Mouse (Mus musculus) midbrain, embryonic 14.5 days (tissue): ENCODE results near the gene Spata2. TPM values are rescaled to one million over a fixed set of nuclear protein-coding genes. Genes with fewer than 3 reads are reported as not detected.

Experiments
- ATAC-seq: fragments of 200-750 bp; cut with Nextera tagmentation; 2 replicates; pipeline ENCODE4 v1.8.0; 2017; ENCODE audit warnings: moderate number of reproducible peaks, moderate library complexity; ENCODE audit not compliant: low FRiP score, low TSS enrichment
- DNase-seq: peaks from one replicate; pipeline ENCODE4 v3.0.0-alpha.2; 2015
- H3K27ac ChIP-seq: fragments of 300-500 bp; sonication (generic); replicated peaks from 2 replicates; pipeline ENCODE4 v1.5.1; 2014; ENCODE audit warnings: mild to moderate bottlenecking, low read depth, low read length, moderate library complexity
- H3K27me3 ChIP-seq: fragments of 300-500 bp; sonication (generic); 2 replicates; pipeline ENCODE4 v1.6.1; 2014; ENCODE audit warnings: low read length, control low read depth, mixed read lengths; ENCODE audit not compliant: control insufficient read depth, insufficient read depth
- H3K36me3 ChIP-seq: fragments of 300-500 bp; sonication (generic); 2 replicates; pipeline ENCODE4 v1.6.1; 2014; ENCODE audit warnings: low read length, control low read depth; ENCODE audit not compliant: control insufficient read depth, insufficient read depth
- H3K4me1 ChIP-seq: fragments of 300-500 bp; sonication (generic); 2 replicates; pipeline ENCODE4 v1.6.1; 2014; ENCODE audit warnings: mild to moderate bottlenecking, antibody characterized with exemption, low read length, control low read depth; ENCODE audit not compliant: control insufficient read depth, insufficient read depth
- H3K4me2 ChIP-seq: fragments of 300-500 bp; sonication (generic); 2 replicates; pipeline ENCODE4 v1.6.1; 2014; ENCODE audit warnings: mild to moderate bottlenecking, low read length, moderate library complexity
- H3K4me3 ChIP-seq: fragments of 300-500 bp; sonication (generic); replicated peaks from 2 replicates; pipeline ENCODE4 v1.5.1; 2014; ENCODE audit warnings: low read depth, low read length
- H3K9ac ChIP-seq: fragments of 300-500 bp; sonication (generic); replicated peaks from 2 replicates; pipeline ENCODE4 v1.6.1; 2014; ENCODE audit warnings: mild to moderate bottlenecking, low read length, moderate library complexity
- H3K9me3 ChIP-seq: fragments of 300-500 bp; sonication (generic); 2 replicates; pipeline ENCODE4 v1.6.1; 2016; ENCODE audit warnings: low read length, control low read depth, mixed read lengths; ENCODE audit not compliant: control insufficient read depth
- WGBS: fragments of 180-500 bp; shearing (Covaris S2); extraction: QIAGEN DNeasy Blood & Tissue Kit; methylation state at CpG from one replicate; pipeline ENCODE4 v1.1.7; 2014; 5-methylcytosine and 5-hydroxymethylcytosine counted together
- polyA plus RNA-seq: library from polyadenylated mRNA; unstranded; fragments of >200 nt; fragmentation: Nextera tagmentation; extraction: Ambion mirVana; gene quantifications from 2 replicates; pipeline ENCODE4 v1.2.1, GENCODE M21; 2014

Spata2 gene
- polyA plus RNA-seq = 27.4 and 29.9 TPM in 2 replicates

DNA sequence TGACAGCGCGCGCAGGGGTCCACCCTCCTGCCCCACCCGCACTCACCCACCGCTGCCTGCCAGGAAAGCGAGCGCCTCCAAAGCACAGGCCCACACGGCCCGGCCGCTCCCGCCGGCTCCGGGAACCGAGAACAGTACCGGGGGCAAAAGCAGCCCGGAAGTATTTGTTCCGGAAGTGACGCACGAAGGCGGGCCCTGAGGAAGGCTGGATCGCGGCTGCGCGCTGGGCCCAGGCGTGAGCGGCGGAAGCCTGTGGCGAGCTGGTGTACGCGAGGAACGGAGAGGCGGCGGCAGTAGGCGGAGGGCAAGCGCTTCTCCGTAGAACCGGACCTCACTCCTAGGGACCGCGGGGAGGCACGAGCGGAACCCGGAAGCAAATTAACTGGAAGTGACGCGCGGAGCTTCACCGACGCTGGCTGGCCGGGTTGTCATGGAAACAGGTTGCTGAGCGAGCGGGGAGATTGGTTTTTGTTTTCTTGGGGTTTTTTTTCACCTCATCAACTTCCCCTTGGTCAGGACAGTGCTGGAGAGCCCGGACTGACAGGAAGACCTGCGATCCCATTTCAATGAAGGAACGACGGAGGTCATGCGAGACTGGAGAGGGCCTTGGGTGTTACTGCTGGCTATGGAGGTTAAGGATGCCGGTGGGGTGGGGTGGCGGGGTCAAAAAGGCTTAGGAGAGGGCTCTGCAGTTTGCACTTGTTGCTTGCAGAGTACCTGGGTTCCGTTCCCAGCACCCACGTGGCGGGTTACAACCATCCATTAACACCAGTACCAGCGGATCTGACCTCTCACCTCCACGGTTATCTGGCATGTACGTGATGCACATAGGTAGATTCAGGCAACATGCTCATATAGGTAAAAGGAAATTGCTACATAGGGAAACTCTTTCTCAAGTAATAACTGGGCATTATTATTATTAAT, at the start of gene Spata2:
TSS of gene Spata2 (minus strand) at position 175 of the 924 bp plus-strand sequence.
- Histone ChIP-seq H3K4me3 (peak within 1 kb of the TSS; percentile 100), H3K4me1 (peaks cover 16% of the 10 kb centered on the region), H3K9me3 (no peaks in the 10 kb centered on the region)

DNA sequence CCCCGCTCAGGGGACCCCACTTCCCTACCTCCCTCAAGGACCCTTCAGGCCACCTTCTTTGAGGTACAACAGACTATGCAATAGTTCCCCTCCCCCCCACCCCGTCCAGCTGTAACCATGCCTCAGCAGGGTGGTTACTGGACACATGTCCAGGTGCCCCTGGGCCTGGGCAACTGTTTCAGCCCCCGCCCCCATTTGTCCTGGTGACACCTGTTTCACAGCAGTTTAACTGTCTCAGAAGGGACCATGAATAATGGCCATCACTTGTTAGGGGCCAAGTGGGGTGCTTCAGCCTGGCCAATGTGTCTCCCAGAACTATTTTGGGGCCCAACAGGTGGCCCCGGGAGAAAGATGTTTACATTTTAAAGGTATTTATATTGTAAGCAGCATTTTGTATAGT, 49.7 kb upstream of the Spata2 start:
- ATAC-seq (no peak), DNase-seq (no peak)
- H3K36me3 ChIP-seq = no peaks in the 10 kb centered on the region
- H3K9me3 ChIP-seq = no peaks in the 10 kb centered on the region
- peaks cover 15% of the 10 kb centered on the region for H3K4me1 ChIP-seq
- H3K4me2 ChIP-seq = no peak overlapping the region
- WGBS = 86% methylated on average over 4 of the region's 4 CpGs
- peaks cover 23% of the 10 kb centered on the region for H3K27me3 ChIP-seq
- no peak overlapping the region for H3K27ac ChIP-seq
- no peak overlapping the region for H3K4me3 ChIP-seq
- H3K9ac ChIP-seq = no peak overlapping the region

More for the DNA sequence above, at the start of gene Spata2:
- H3K27me3 ChIP-seq = no peaks in the 10 kb centered on the region
- DNase-seq (peak; percentile 95), ATAC-seq (peak; percentile 88)
- H3K4me2 ChIP-seq = peak within 1 kb of the TSS; percentile 95
- peak within 1 kb of the TSS; percentile 92 for H3K9ac ChIP-seq
- 2% methylated on average over 63 of the region's 63 CpGs for WGBS
- peak within 1 kb of the TSS; percentile 97 for H3K27ac ChIP-seq
- H3K36me3 ChIP-seq = peaks cover 4% of the 10 kb centered on the region; the same call in 1 of the 2 replicates

DNA sequence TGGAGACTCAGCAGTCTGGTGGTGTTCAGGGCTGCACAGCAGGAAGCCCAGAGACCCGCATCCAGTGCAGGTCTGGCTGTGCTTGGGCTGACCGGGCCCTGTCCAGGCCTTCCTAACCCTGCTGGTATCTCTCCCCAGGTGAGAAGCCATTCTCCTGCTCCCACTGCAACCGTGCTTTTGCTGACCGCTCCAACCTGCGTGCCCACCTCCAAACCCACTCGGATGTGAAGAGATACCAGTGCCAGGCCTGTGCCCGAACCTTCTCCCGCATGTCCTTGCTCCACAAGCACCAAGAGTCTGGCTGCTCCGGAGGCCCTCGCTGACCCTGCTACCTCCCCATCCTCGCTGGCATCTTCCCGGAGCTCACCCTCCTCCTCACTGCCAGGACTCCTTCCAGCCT, 49.1 kb upstream of the Spata2 start:
- Histone ChIP-seq H3K4me3 (no peak overlapping the region), H3K4me1 (peaks cover 19% of the 10 kb centered on the region), H3K9me3 (no peaks in the 10 kb centered on the region), H3K36me3 (no peaks in the 10 kb centered on the region), H3K27me3 (peaks cover 29% of the 10 kb centered on the region), H3K9ac (no peak overlapping the region), H3K27ac (no peak overlapping the region), H3K4me2 (no peak overlapping the region)
- ATAC-seq = no peak
- DNase-seq = no peak
- 77% methylated on average over 12 of the region's 12 CpGs for WGBS

DNA sequence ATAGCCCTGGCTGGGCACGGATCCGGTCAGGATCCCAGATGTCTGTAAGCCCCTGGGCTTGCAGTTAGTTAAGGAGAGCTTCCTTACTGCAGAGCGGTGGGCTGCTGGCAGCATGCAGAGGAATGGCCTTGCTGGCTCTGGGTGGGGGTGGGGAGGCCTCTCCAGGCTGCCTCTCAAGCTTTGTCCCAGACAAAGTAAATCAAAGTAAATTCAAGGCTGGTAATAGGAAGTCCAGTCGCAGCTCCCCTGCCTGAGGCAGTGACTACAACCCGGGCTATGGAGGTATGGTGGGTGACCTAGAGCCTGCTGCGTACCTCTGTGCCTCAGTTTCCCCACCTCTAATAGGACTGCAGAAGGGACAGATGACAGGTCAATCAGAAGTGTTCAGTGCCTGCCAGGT, 48.6 kb upstream of the Spata2 start:
- Histone ChIP-seq H3K27me3 (peaks cover 33% of the 10 kb centered on the region), H3K36me3 (no peaks in the 10 kb centered on the region), H3K4me1 (peaks cover 19% of the 10 kb centered on the region), H3K4me2 (peak overlapping the region; percentile 24), H3K27ac (no peak overlapping the region), H3K9ac (no peak overlapping the region), H3K9me3 (no peaks in the 10 kb centered on the region), H3K4me3 (no peak overlapping the region)
- no peak for DNase-seq
- no peak for ATAC-seq
- WGBS = 11% methylated on average over 6 of the region's 6 CpGs

DNA sequence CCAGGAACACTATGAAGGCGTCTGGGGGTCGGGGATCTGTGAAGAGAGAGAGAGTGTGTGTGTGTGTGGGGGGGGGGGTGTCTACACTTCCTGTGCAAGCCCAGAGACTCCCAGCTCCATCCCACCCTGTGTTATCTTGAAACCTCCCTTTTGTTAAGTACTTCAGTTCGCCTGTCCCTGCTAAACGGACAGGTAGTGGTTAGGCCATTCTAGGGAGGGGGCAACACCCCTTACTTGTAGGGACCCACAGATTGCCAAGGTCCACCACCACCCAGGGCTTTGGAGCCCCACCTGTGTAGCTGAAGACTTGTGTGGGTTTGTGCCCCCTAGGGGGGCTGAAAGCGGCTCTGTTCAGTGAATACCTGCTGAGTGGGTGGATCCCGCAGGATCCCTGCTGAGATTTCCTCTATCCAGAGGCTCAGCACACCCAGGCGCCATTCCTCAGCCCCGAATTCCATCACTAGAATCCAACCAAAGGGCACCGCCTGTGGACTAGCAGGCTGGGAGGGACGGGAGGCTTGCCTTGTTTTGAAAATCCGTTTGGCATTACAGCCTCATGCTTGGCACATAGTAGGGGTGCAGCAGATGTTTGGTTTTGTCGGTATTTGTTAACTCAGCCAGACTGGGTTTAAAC, 47.9 kb upstream of the Spata2 start:
- no peaks in the 10 kb centered on the region for H3K36me3 ChIP-seq
- H3K9me3 ChIP-seq = no peaks in the 10 kb centered on the region
- H3K4me2 ChIP-seq = peak overlapping the region; percentile 24
- WGBS = 11% methylated on average over 12 of the region's 12 CpGs
- peaks cover 34% of the 10 kb centered on the region for H3K27me3 ChIP-seq
- H3K4me1 ChIP-seq = peaks cover 19% of the 10 kb centered on the region
- ATAC-seq = no peak
- no peak for DNase-seq
- H3K9ac ChIP-seq = no peak overlapping the region; the same call in 1 of the 2 replicates
- H3K4me3 ChIP-seq = no peak overlapping the region; the same call in 1 of the 2 replicates
- no peak overlapping the region for H3K27ac ChIP-seq

DNA sequence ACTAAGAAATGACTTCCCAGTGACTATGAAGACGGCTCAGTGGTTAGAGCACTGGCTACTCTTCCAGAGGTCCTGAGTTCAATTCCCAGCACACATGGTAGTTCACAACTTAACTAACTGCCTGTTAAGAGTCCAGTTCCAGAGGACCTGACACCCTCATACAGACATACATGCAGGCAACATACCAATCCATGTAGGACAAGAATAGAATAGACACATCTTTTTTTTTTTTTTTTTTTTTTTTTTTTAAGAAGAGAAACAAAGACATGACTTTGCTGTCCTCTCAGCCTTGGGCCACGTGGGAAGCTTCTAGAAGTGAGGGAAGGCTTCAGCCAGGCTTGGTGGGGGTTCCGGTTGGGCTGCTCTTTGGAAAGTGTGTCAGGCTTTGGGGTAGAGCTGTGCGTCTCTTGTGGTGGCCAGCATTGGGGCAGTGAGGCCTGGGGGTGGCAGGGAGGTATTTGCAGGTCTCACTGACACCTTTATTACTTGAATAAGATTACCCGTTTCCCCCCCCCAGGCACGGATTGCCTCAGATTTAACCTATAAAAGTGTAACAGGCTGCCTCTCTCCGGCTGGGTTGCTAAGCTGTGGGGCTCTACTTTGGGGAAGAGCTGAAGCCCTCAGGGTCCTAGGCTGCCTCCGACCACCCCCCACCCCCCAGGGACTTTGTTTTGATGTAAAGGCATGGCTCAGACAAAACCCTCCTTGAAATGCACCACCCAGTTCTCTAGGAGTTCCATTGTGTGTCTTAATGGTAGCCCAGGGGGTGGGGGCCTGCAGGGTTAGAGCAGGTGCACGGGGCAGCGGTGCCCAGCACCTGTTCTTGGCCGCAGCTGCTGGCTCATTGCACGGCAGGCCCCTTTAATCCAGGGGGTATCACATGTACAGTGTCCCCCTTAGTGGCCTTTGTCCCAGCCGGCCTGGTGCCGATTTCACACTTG, 47.1 kb upstream of the Spata2 start:
- H3K36me3 ChIP-seq = no peaks in the 10 kb centered on the region
- H3K27ac ChIP-seq = no peak overlapping the region
- H3K4me3 ChIP-seq = no peak overlapping the region; the same call in 1 of the 2 replicates
- peaks cover 34% of the 10 kb centered on the region for H3K27me3 ChIP-seq
- no peak for DNase-seq
- H3K4me1 ChIP-seq = peaks cover 19% of the 10 kb centered on the region
- H3K9ac ChIP-seq = no peak overlapping the region
- H3K4me2 ChIP-seq = peak overlapping the region; percentile 89
- no peaks in the 10 kb centered on the region for H3K9me3 ChIP-seq
- whole genome bisulfite sequencing = 14% methylated on average over 14 of the region's 14 CpGs
- ATAC-seq = no peak; the same call in 1 of the 2 replicates

DNA sequence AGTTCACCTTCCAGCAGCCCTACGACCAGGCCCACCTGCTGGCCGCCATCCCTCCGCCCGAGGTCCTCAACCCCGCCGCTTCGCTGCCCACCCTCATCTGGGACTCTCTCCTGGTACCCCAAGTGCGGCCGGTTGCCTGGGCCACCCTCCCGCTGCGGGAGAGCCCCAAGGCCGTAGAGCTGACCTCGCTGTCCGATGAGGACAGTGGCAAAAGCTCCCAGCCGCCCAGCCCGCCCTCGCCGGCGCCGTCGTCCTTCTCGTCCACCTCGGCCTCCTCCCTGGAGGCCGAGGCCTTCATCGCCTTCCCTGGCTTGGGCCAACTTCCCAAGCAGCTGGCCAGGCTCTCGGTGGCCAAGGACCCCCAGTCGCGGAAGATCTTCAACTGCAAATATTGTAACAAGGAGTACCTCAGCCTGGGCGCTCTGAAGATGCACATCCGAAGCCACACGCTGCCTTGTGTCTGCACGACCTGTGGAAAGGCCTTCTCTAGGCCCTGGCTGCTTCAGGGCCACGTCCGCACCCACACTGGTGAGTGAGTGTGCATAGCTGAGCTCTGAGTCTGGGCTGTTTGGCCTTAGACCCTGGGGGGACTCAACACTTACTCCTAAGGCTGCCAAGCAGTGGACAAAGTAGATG, 46.1 kb upstream of the Spata2 start:
- ATAC-seq = no peak
- H3K27me3 ChIP-seq = peaks cover 34% of the 10 kb centered on the region
- WGBS = 29% methylated on average over 34 of the region's 34 CpGs
- H3K4me2 ChIP-seq = peak overlapping the region; percentile 89
- DNase-seq = no peak
- peak overlapping the region; percentile 44 for H3K4me3 ChIP-seq
- no peak overlapping the region for H3K27ac ChIP-seq
- H3K9me3 ChIP-seq = no peaks in the 10 kb centered on the region
- no peaks in the 10 kb centered on the region for H3K36me3 ChIP-seq
- peak overlapping the region; percentile 20; the same call in 1 of the 2 replicates for H3K9ac ChIP-seq
- peaks cover 19% of the 10 kb centered on the region for H3K4me1 ChIP-seq
